Mouse (Mus musculus): ENCODE data around the gene Gm6588. TPM values are rescaled to one million over a fixed set of nuclear protein-coding genes. Genes with fewer than 3 reads are reported as not detected.

Gene Gm6588
- total RNA-seq, 1 experiment from 2014 or later, result not detected

Other genes with a start within 250 kb of the Gm6588 start
- gene Cryba4, start 196.9 kb upstream of the Gm6588 start, total RNA-seq (2017), result 1.8 to 2.1 TPM in 2 of 3 replicates, not detected in the other
- not detected in 3 replicates for gene Crybb1, start 193.6 kb upstream of the Gm6588 start, total RNA-seq (2017)
- gene Tpst2, start 172.7 kb upstream of the Gm6588 start, total RNA-seq (2017), result 60.8 to 104 TPM (median 99.4 TPM) in 3 replicates
- 30.1 to 62.0 TPM (median 39.9 TPM) in 3 replicates for gene Tfip11, start 123.1 kb upstream of the Gm6588 start, total RNA-seq (2017)
- 11.1 to 14.9 TPM (median 12.8 TPM) in 3 replicates for gene Srrd, start 106.4 kb upstream of the Gm6588 start, total RNA-seq (2017)
- 9.6 to 16.9 TPM (median 14.4 TPM) in 3 replicates for gene Hps4, start 106.3 kb upstream of the Gm6588 start, total RNA-seq (2017)
- gene Gm6583, start 93.4 kb upstream of the Gm6588 start, total RNA-seq (2017), result 0.43 to 0.58 TPM in 2 of 3 replicates, not detected in the other
- not detected in 3 replicates for gene Asphd2, start 54.6 kb upstream of the Gm6588 start, total RNA-seq (2017)
- 0.67 TPM in 1 of 3 replicates, not detected in the others for gene Sez6l, start 127.8 kb downstream of the Gm6588 start, total RNA-seq (2017)